Comparison of ENCODE assay signal across 21 mouse cellular contexts in genomic region chr1:138568434-138569232, GRCm38 (mm10). TPM values are rescaled to one million over a fixed set of nuclear protein-coding genes. Genes with fewer than 3 reads are reported as not detected.
DNase-seq lines count a peak whose midpoint lies in the region; ATAC-seq and TF ChIP-seq lines count a peak whose summit lies in the region.
"Had no signal": no experiment of that assay in that cellular context is flagged by ENCODE, and none has a peak within 500 bp of the region (broad histone marks: within the 10 kb centered on the region; RNA-seq: fewer than 3 reads in every experiment).

No protein-coding gene starts in this region.

- H3K27me3 ChIP-seq in midbrain, postnatal 0 days (ENCODE audit: insufficient read depth, low read length): no peaks in the 10 kb centered on the region
- H3K27me3 ChIP-seq in midbrain, embryonic 16.5 days (ENCODE audit: control insufficient read depth, insufficient read depth, low read depth, low read length): no peaks in the 10 kb centered on the region
- H3K27me3 ChIP-seq in intestine, embryonic 15.5 days (replicated peaks): peaks cover 8% of the 10 kb centered on the region
- H3K27me3 ChIP-seq: midbrain, embryonic 12.5 days; neural tube, embryonic 15.5 days; Patski had no signal

- H3K4me2 ChIP-seq in midbrain, postnatal 0 days (ENCODE audit: low read depth, low read length, poor library complexity, severe bottlenecking): no peak overlapping the region
- H3K4me2 ChIP-seq in midbrain, embryonic 16.5 days (ENCODE audit: low read length): no peak overlapping the region
- no peak overlapping the region for H3K4me2 ChIP-seq in intestine, embryonic 15.5 days (replicated peaks)
- H3K4me2 ChIP-seq: liver, embryonic 11.5 days; midbrain, embryonic 12.5 days; neural tube, embryonic 15.5 days had no signal

- 83% methylated on average over 6 of the region's 6 CpGs for WGBS in midbrain, postnatal 0 days
- 82% methylated on average over 6 of the region's 6 CpGs for WGBS in midbrain, embryonic 16.5 days
- WGBS in intestine, embryonic 15.5 days: 78% methylated on average over 6 of the region's 6 CpGs

- no peak overlapping the region for H3K9ac ChIP-seq in midbrain, postnatal 0 days (replicated peaks; ENCODE audit: low read length, poor library complexity, severe bottlenecking)
- H3K9ac ChIP-seq in midbrain, embryonic 16.5 days (ENCODE audit: low read depth, low read length): no peak overlapping the region
- no peak overlapping the region for H3K9ac ChIP-seq in intestine, embryonic 15.5 days
- H3K9ac ChIP-seq: midbrain, embryonic 12.5 days; neural tube, embryonic 15.5 days had no signal

- no peaks in the 10 kb centered on the region for H3K36me3 ChIP-seq in midbrain, postnatal 0 days (ENCODE audit: insufficient read depth, low read length)
- no peaks in the 10 kb centered on the region for H3K36me3 ChIP-seq in midbrain, embryonic 16.5 days (ENCODE audit: control insufficient read depth, insufficient read depth, low read length)
- H3K36me3 ChIP-seq in intestine, embryonic 15.5 days: no peaks in the 10 kb centered on the region
- H3K36me3 ChIP-seq: midbrain, embryonic 12.5 days; neural tube, embryonic 15.5 days had no signal

- no peak for ATAC-seq in midbrain, postnatal 0 days (ENCODE audit: low FRiP score)
- no peak for ATAC-seq in midbrain, embryonic 16.5 days
- ATAC-seq in intestine, embryonic 15.5 days: no peak
- ATAC-seq: activated CD4-positive, CD25-positive, alpha-beta regulatory T cell, adult 4 months; Patski had no signal

- H3K4me3 ChIP-seq in gastrocnemius, adult 2 months: no peak overlapping the region
- H3K4me3 ChIP-seq in midbrain, postnatal 0 days (ENCODE audit: low read depth, low read length): no peak overlapping the region
- no peak overlapping the region for H3K4me3 ChIP-seq in midbrain, embryonic 16.5 days (ENCODE audit: low read depth, low read length)
- no peak overlapping the region for H3K4me3 ChIP-seq in intestine, embryonic 15.5 days (replicated peaks)
- H3K4me3 ChIP-seq: midbrain, embryonic 12.5 days; myocyte; neural tube, embryonic 15.5 days had no signal

- H3K4me1 ChIP-seq in midbrain, postnatal 0 days (ENCODE audit: insufficient read depth, low read length): 0 out of 2 replicates have a peak, but pooled peaks cover 3% of the 10 kb centered on the region
- peaks cover 9% of the 10 kb centered on the region for H3K4me1 ChIP-seq in midbrain, embryonic 16.5 days (ENCODE audit: control insufficient read depth, insufficient read depth, low read length)
- H3K4me1 ChIP-seq in intestine, embryonic 15.5 days (replicated peaks): no peaks in the 10 kb centered on the region

- H3K27ac ChIP-seq in gastrocnemius, adult 2 months: peak overlapping the region; percentile 71
- H3K27ac ChIP-seq in midbrain, postnatal 0 days (ENCODE audit: low read depth, low read length): no peak overlapping the region
- no peak overlapping the region for H3K27ac ChIP-seq in midbrain, embryonic 16.5 days (ENCODE audit: low read length)
- no peak overlapping the region for H3K27ac ChIP-seq in intestine, embryonic 15.5 days
- H3K27ac ChIP-seq: macrophage; midbrain, embryonic 12.5 days; neural tube, embryonic 15.5 days had no signal

- peak; percentile 51 for DNase-seq in gastrocnemius, adult 2 months
- DNase-seq in gastrocnemius, postnatal 10 days: no peak
- DNase-seq in kidney, adult 9 months: peak; percentile 42
- no peak for DNase-seq in kidney, postnatal 10 days
- peak; percentile 58 for DNase-seq in midbrain, postnatal 0 days (ENCODE audit: low spot score)
- DNase-seq in skeletal muscle tissue, adult 2 months (ENCODE audit: low read depth, low spot score): peak; percentile 31
- DNase-seq: adrenal gland, postnatal 25 days; cerebellum, adult 9-11 months; gastrocnemius, postnatal 25 days; lung, adult 2 months; right cerebral cortex, postnatal 25 days; thymus, postnatal 36 days had no signal

- no peak for TF ChIP-seq CTCF in gastrocnemius, adult 2 months (IDR thresholded peaks at IDR 0.05)
- TF ChIP-seq CTCF in midbrain, postnatal 0 days (IDR thresholded peaks at IDR 0.05): no peak

- intact Hi-C loops in gastrocnemius, adult 2 months (cut with DNase I): no loop called here

- H3K9me3 ChIP-seq in midbrain, postnatal 0 days (ENCODE audit: low read length): no peaks in the 10 kb centered on the region
- H3K9me3 ChIP-seq in midbrain, embryonic 16.5 days (replicated peaks; ENCODE audit: control insufficient read depth, low read length, poor library complexity, severe bottlenecking): no peaks in the 10 kb centered on the region
- H3K9me3 ChIP-seq in intestine, embryonic 15.5 days: no peaks in the 10 kb centered on the region
- H3K9me3 ChIP-seq: midbrain, embryonic 12.5 days; neural tube, embryonic 15.5 days had no signal

RNA-seq across cellular contexts. Expression of gene Nek7, which starts 51.3 kb away (rescaled TPM):
- total RNA-seq in gastrocnemius, adult 2 months (2021): 100 to 1,000 TPM in 1 of 2 experiments, 10 to 100 TPM in 1; 97.8 to 113 TPM
- total RNA-seq in gastrocnemius, postnatal 10 days (2021): 10 to 100 TPM; 57.2 to 57.5 TPM
- total RNA-seq in midbrain, postnatal 0 days (2014; rRNA removed): 19.7 and 25.7 TPM in 2 replicates
- 22.4 and 24.0 TPM in 2 replicates for polyA plus RNA-seq in midbrain, postnatal 0 days (2015; fragmentation: Nextera tagmentation; extraction: Ambion mirVana)
- 21.5 and 25.0 TPM in 2 replicates for polyA plus RNA-seq in midbrain, embryonic 16.5 days (2015; fragmentation: Nextera tagmentation; extraction: Ambion mirVana)
- 23.3 and 24.5 TPM in 2 replicates for polyA plus RNA-seq in intestine, embryonic 15.5 days (2015; fragmentation: Nextera tagmentation; extraction: Ambion mirVana)

Comparison
In these comparisons a context has a peak if more than half of its experiments do, and no peak if none do; other contexts are left out.
1. DNase-seq: peak in gastrocnemius, adult 2 months (single experiment), kidney, adult 9 months (single experiment), midbrain, postnatal 0 days (single experiment) and skeletal muscle tissue, adult 2 months (single experiment); none in gastrocnemius, postnatal 10 days (single experiment) and kidney, postnatal 10 days (single experiment).